Mouse (Mus musculus) gastrocnemius, postnatal 14 days (tissue): ENCODE data around the gene Fam20a. TPM values are rescaled to one million over a fixed set of nuclear protein-coding genes. Genes with fewer than 3 reads are reported as not detected.

Experiments
- DNase-seq: peaks from one replicate; pipeline ENCODE4 v3.0.0; 2021; ENCODE audit warnings: mixed read lengths
- intact Hi-C: fragments of 180-260 bp; cut with DNase I; formaldehyde crosslinking; loops from one replicate; pipeline ENCODE4 v1.15.1; 2025; ENCODE audit warnings: low total_unique reads
- total RNA-seq, 2 experiments: library from RNA; stranded (reverse); gene quantifications; 2 replicates each; pipeline ENCODE4 v1.2.3; 2021

The Fam20a gene
- total RNA-seq, 2 experiments from 2014 or later: 3.5 to 4.0 TPM

- DNase-seq: no peak
- intact Hi-C loops: no loop called here
These were observed 93.0 kb downstream of the Fam20a start for GRCm38 (mm10) chr11:109629021-109629521.

GRCm38 (mm10) chr11:109628099-109628498, 94.0 kb downstream of the Fam20a start:
- no peak for DNase-seq
- intact Hi-C loops: no loop called here

GRCm38 (mm10) chr11:109627648-109628047, 94.4 kb downstream of the Fam20a start:
- intact Hi-C loops: no loop called here
- DNase-seq: no peak

- intact Hi-C loops: no loop called here
- DNase-seq: no peak
These were observed 98.8 kb downstream of the Fam20a start for GRCm38 (mm10) chr11:109623238-109623637.

- intact Hi-C loops: no loop called here
- DNase-seq: no peak
These were observed 99.5 kb downstream of the Fam20a start for GRCm38 (mm10) chr11:109622518-109623037.

GRCm38 (mm10) chr11:109621183-109621582, 100.9 kb downstream of the Fam20a start:
- DNase-seq: no peak
- intact Hi-C loops: no loop called here

- intact Hi-C loops: no loop called here
- DNase-seq: no peak
These were observed 101.7 kb downstream of the Fam20a start for GRCm38 (mm10) chr11:109620356-109620755.

Other genes starting within 250 kb of the Fam20a start
- gene Arsg, start 248.9 kb downstream of the Fam20a start, total RNA-seq: 1 to 10 TPM; 5.7 to 7.1 TPM
- 10 to 100 TPM; 10.9 to 19.9 TPM for gene Slc16a6, start 248.7 kb downstream of the Fam20a start, total RNA-seq
- 10 to 100 TPM; 59.7 to 62.2 TPM for gene Wipi1, start 110.3 kb downstream of the Fam20a start, total RNA-seq
- 100 to 1,000 TPM; 172 to 199 TPM for gene Prkar1a, start 72.9 kb downstream of the Fam20a start, total RNA-seq
- gene 1700012B07Rik, start 105.8 kb upstream of the Fam20a start, total RNA-seq: not detected